Mouse (Mus musculus): ENCODE data around the gene Olfr465-ps1. TPM values are rescaled to one million over a fixed set of nuclear protein-coding genes. Genes with fewer than 3 reads are reported as not detected.

The Olfr465-ps1 gene
- polyA plus RNA-seq, 1 experiment from 2014 or later: not detected

GRCm38 (mm10) chr13:65122111-65122510 lies 15.8 kb upstream of the Olfr465-ps1 start:
- H3K9ac ChIP-seq (ENCODE audit: low read length): no peak overlapping the region
- WGBS: 72% methylated on average over 1 of the region's 1 CpGs
- no peak overlapping the region for H3K4me2 ChIP-seq (ENCODE audit: low read depth, low read length)
- no peaks in the 10 kb centered on the region for H3K9me3 ChIP-seq (ENCODE audit: control insufficient read depth, low read length)
- no peak overlapping the region for H3K27ac ChIP-seq (ENCODE audit: low read length)
- H3K4me1 ChIP-seq (replicated peaks; ENCODE audit: control insufficient read depth, insufficient read depth, low read length): no peaks in the 10 kb centered on the region
- H3K36me3 ChIP-seq (ENCODE audit: control insufficient read depth, insufficient read depth, low read length): no peaks in the 10 kb centered on the region
- no peak for ATAC-seq (ENCODE audit: low read depth)
- H3K4me3 ChIP-seq (ENCODE audit: low read length): no peak overlapping the region
- no peaks in the 10 kb centered on the region for H3K27me3 ChIP-seq (ENCODE audit: control insufficient read depth, insufficient read depth, low read depth, low read length)

GRCm38 (mm10) chr13:65127063-65127847 lies 10.6 kb upstream of the Olfr465-ps1 start:
- WGBS: 60% methylated on average over 3 of the region's 3 CpGs
- no peak for ATAC-seq (ENCODE audit: low read depth)
- no peak overlapping the region for H3K4me3 ChIP-seq (ENCODE audit: low read length)
- no peak overlapping the region for H3K9ac ChIP-seq (ENCODE audit: low read length)
- no peak overlapping the region for H3K4me2 ChIP-seq (ENCODE audit: low read depth, low read length)
- H3K4me1 ChIP-seq (replicated peaks; ENCODE audit: control insufficient read depth, insufficient read depth, low read length): no peaks in the 10 kb centered on the region
- no peaks in the 10 kb centered on the region for H3K9me3 ChIP-seq (ENCODE audit: control insufficient read depth, low read length)
- no peaks in the 10 kb centered on the region for H3K36me3 ChIP-seq (ENCODE audit: control insufficient read depth, insufficient read depth, low read length)
- H3K27ac ChIP-seq (ENCODE audit: low read length): no peak overlapping the region
- no peaks in the 10 kb centered on the region for H3K27me3 ChIP-seq (ENCODE audit: control insufficient read depth, insufficient read depth, low read depth, low read length)

- no peak within 1 kb of the TSS for H3K9ac ChIP-seq (ENCODE audit: low read length)
- no peak within 1 kb of the TSS for H3K27ac ChIP-seq (ENCODE audit: low read length)
- no peak for ATAC-seq (ENCODE audit: low read depth)
- no peaks in the 10 kb centered on the region for H3K36me3 ChIP-seq (ENCODE audit: control insufficient read depth, insufficient read depth, low read length)
- no peak within 1 kb of the TSS for H3K4me2 ChIP-seq (ENCODE audit: low read depth, low read length)
- 61% methylated on average over 1 of the region's 1 CpGs for WGBS
- no peaks in the 10 kb centered on the region for H3K9me3 ChIP-seq (ENCODE audit: control insufficient read depth, low read length)
- no peaks in the 10 kb centered on the region for H3K4me1 ChIP-seq (replicated peaks; ENCODE audit: control insufficient read depth, insufficient read depth, low read length)
- H3K4me3 ChIP-seq (ENCODE audit: low read length): no peak within 1 kb of the TSS
- no peaks in the 10 kb centered on the region for H3K27me3 ChIP-seq (ENCODE audit: control insufficient read depth, insufficient read depth, low read depth, low read length)
These were observed 12.1 kb downstream of the Olfr465-ps1 start, which contains the start of gene Olfr466 for GRCm38 (mm10) chr13:65149940-65150339. Gene Olfr466 (plus strand): TSS chr13:65150240.

- H3K36me3 ChIP-seq (ENCODE audit: control insufficient read depth, insufficient read depth, low read length): no peaks in the 10 kb centered on the region
- no peak overlapping the region for H3K4me2 ChIP-seq (ENCODE audit: low read depth, low read length)
- no peak overlapping the region for H3K27ac ChIP-seq (ENCODE audit: low read length)
- ATAC-seq (ENCODE audit: low read depth): no peak
- 80% methylated on average over 3 of the region's 3 CpGs for WGBS
- H3K27me3 ChIP-seq (ENCODE audit: control insufficient read depth, insufficient read depth, low read depth, low read length): no peaks in the 10 kb centered on the region
- H3K9ac ChIP-seq (ENCODE audit: low read length): no peak overlapping the region
- H3K4me3 ChIP-seq (ENCODE audit: low read length): no peak overlapping the region
- no peaks in the 10 kb centered on the region for H3K4me1 ChIP-seq (replicated peaks; ENCODE audit: control insufficient read depth, insufficient read depth, low read length)
- H3K9me3 ChIP-seq (ENCODE audit: control insufficient read depth, low read length): no peaks in the 10 kb centered on the region
These were observed 36.2 kb downstream of the Olfr465-ps1 start for GRCm38 (mm10) chr13:65174102-65174501.

- Histone ChIP-seq H3K9me3 (ENCODE audit: control insufficient read depth, low read length) (no peaks in the 10 kb centered on the region), H3K27ac (ENCODE audit: low read length) (no peak overlapping the region), H3K36me3 (ENCODE audit: control insufficient read depth, insufficient read depth, low read length) (no peaks in the 10 kb centered on the region), H3K4me1 (replicated peaks; ENCODE audit: control insufficient read depth, insufficient read depth, low read length) (no peaks in the 10 kb centered on the region), H3K4me3 (ENCODE audit: low read length) (no peak overlapping the region), H3K27me3 (ENCODE audit: control insufficient read depth, insufficient read depth, low read depth, low read length) (no peaks in the 10 kb centered on the region), H3K4me2 (ENCODE audit: low read depth, low read length) (peak overlapping the region; percentile 23; the same call in 1 of the 2 replicates), H3K9ac (ENCODE audit: low read length) (no peak overlapping the region)
- 19% methylated on average over 44 of the region's 46 CpGs for WGBS
- peak; percentile 23; the same call in 1 of the 2 replicates for ATAC-seq (ENCODE audit: low read depth)
These were observed 38.0 kb downstream of the Olfr465-ps1 start for GRCm38 (mm10) chr13:65175734-65176471.

- H3K4me2 ChIP-seq (ENCODE audit: low read depth, low read length): no peak overlapping the region
- no peak overlapping the region for H3K9ac ChIP-seq (ENCODE audit: low read length)
- no peaks in the 10 kb centered on the region for H3K27me3 ChIP-seq (ENCODE audit: control insufficient read depth, insufficient read depth, low read depth, low read length)
- H3K4me1 ChIP-seq (replicated peaks; ENCODE audit: control insufficient read depth, insufficient read depth, low read length): no peaks in the 10 kb centered on the region
- ATAC-seq (ENCODE audit: low read depth): no peak
- no peaks in the 10 kb centered on the region for H3K36me3 ChIP-seq (ENCODE audit: control insufficient read depth, insufficient read depth, low read length)
- no peak overlapping the region for H3K27ac ChIP-seq (ENCODE audit: low read length)
- H3K4me3 ChIP-seq (ENCODE audit: low read length): no peak overlapping the region
- no peaks in the 10 kb centered on the region for H3K9me3 ChIP-seq (ENCODE audit: control insufficient read depth, low read length)
- 51% methylated on average over 15 of the region's 15 CpGs for WGBS
These were observed 38.7 kb downstream of the Olfr465-ps1 start for GRCm38 (mm10) chr13:65176472-65177091.

Other genes starting within 250 kb of the Olfr465-ps1 start
- 0.03 and 0.04 TPM in 2 replicates for gene Cntnap3, start 234.1 kb upstream of the Olfr465-ps1 start, polyA plus RNA-seq (2015; fragmentation: Nextera tagmentation; extraction: Ambion mirVana)
- not detected in 2 replicates for gene Spata31, start 220.7 kb upstream of the Olfr465-ps1 start, polyA plus RNA-seq (2015; fragmentation: Nextera tagmentation; extraction: Ambion mirVana)
- not detected in 2 replicates for gene Spata31d1c, start 105.0 kb upstream of the Olfr465-ps1 start, polyA plus RNA-seq (2015; fragmentation: Nextera tagmentation; extraction: Ambion mirVana)
- not detected in 2 replicates for gene Prss47, start 85.3 kb upstream of the Olfr465-ps1 start, polyA plus RNA-seq (2015; fragmentation: Nextera tagmentation; extraction: Ambion mirVana)
- gene Mfsd14b, start 25.1 kb upstream of the Olfr465-ps1 start, polyA plus RNA-seq (2015; fragmentation: Nextera tagmentation; extraction: Ambion mirVana): 53.8 and 56.0 TPM in 2 replicates
- not detected in 2 replicates for gene Olfr466, start 12.2 kb downstream of the Olfr465-ps1 start, polyA plus RNA-seq (2015; fragmentation: Nextera tagmentation; extraction: Ambion mirVana)
- not detected in 2 replicates for gene Nlrp4f, start 67.9 kb downstream of the Olfr465-ps1 start, polyA plus RNA-seq (2015; fragmentation: Nextera tagmentation; extraction: Ambion mirVana)
- gene Gm10775, start 121.5 kb downstream of the Olfr465-ps1 start, polyA plus RNA-seq (2015; fragmentation: Nextera tagmentation; extraction: Ambion mirVana): not detected in 2 replicates
- gene Zfp369, start 140.7 kb downstream of the Olfr465-ps1 start, polyA plus RNA-seq (2015; fragmentation: Nextera tagmentation; extraction: Ambion mirVana): 9.9 and 10.9 TPM in 2 replicates

Data from lung, embryonic 16.5 days (tissue).